Mouse (Mus musculus) brain, embryonic 14.5 days (tissue): Measurements from ENCODE around the gene Izumo1r.

Experiments used
- CTCF ChIP-seq: fragments of 200-500 bp; IDR thresholded peaks from 2 replicates; pipeline ENCODE4 v1.5.1; 2012; ENCODE audit warnings: inconsistent platforms, mild to moderate bottlenecking, moderate library complexity, borderline replicate concordance; ENCODE audit not compliant: insufficient read depth, insufficient read length; ENCODE audit errors: extremely low read depth
- POLR2A ChIP-seq: fragments of 200-500 bp; IDR thresholded peaks from 2 replicates; pipeline ENCODE4 v1.6.1; 2012; ENCODE audit warnings: mild to moderate bottlenecking, inconsistent platforms, borderline replicate concordance; ENCODE audit not compliant: poor library complexity, insufficient read depth, insufficient read length, severe bottlenecking; ENCODE audit errors: extremely low read depth

DNA sequence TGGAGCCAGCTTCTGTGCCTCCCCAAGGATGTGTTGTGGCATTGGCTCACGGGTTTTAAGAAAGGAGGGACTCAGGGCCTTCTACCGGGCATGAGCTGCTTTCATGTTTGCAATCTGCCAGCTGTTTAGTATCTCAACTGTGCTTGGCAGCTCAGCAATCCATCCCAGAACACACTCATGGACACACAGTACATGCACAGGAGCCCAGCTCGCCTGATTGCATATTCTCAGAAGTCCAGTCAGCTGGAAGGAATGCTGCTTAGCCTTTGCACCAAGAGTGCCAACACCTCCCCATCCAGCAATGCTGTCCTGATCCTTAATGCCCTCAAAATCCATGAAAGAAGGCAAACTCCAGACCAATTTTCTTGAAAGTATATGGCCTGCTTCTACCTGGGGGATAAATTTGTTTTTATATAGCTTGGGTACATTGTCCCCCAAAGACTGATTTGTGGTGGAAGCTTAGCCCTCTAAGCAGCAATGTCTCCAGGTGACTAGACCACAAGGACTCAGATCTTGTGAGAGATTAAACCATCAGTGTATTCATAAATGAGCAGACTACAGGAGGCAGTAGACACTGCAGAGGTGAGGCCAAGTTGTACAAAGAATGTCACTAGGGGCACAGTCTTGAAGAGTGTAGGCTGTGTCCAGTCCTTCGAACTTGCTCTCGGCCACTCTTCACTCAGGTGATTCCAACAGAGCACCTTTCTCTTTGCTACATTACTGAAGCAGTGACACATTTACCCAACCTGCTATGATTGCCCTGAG lies 27.8 kb downstream of the Izumo1r start:
- TF ChIP-seq CTCF (no peak), POLR2A (no peak)
